Mouse (Mus musculus): ENCODE measurements around the gene Tespa1.
"Not testable (repeated sequence)": the region's sequence is repeated elsewhere in the genome, so short reads cannot be mapped to it uniquely, and the experiment has no call there.

Gene Tespa1

GRCm38 (mm10) chr10:130363438-130364164 lies 40.9 kb downstream of the Tespa1 start:
- DNase-seq = no peak

- DNase-seq = no peak
These were observed 42.1 kb downstream of the Tespa1 start for GRCm38 (mm10) chr10:130364766-130365165.

GRCm38 (mm10) chr10:130368384-130368783 lies 45.7 kb downstream of the Tespa1 start:
- no peak for DNase-seq

- no peak for DNase-seq
These were observed 47.5 kb downstream of the Tespa1 start for GRCm38 (mm10) chr10:130370005-130370682.

- no peak for DNase-seq
These were observed 49.0 kb downstream of the Tespa1 start for GRCm38 (mm10) chr10:130371644-130372043.

GRCm38 (mm10) chr10:130372491-130373173 lies 50.0 kb downstream of the Tespa1 start:
- DNase-seq = no peak

- no peak for DNase-seq
These were observed 52.5 kb downstream of the Tespa1 start for GRCm38 (mm10) chr10:130375145-130375544.

- no peak for DNase-seq
These were observed 71.6 kb downstream of the Tespa1 start, which contains the start of gene Vmn2r84 for GRCm38 (mm10) chr10:130394232-130394631. Vmn2r84 (minus strand) TSS chr10:130394332.

- DNase-seq = not testable (repeated sequence)
These were observed 89.6 kb downstream of the Tespa1 start for GRCm38 (mm10) chr10:130412167-130412698.
